Mouse (Mus musculus): ENCODE results near the gene Commd8. TPM values are rescaled to one million over a fixed set of nuclear protein-coding genes. Genes with fewer than 3 reads are reported as not detected.
"Not testable (repeated sequence)": the region's sequence is repeated elsewhere in the genome, so short reads cannot be mapped to it uniquely, and the experiment has no call there.

Gene Commd8
- total RNA-seq, 2 experiments from 2014 or later = 30.5 to 32.1 TPM

GRCm38 (mm10) chr5:72170067-72170466 is 2.1 kb upstream of the Commd8 start:
- no peak for DNase-seq (ENCODE audit: low spot score)

- DNase-seq (ENCODE audit: low spot score) = no peak
Observed at GRCm38 (mm10) chr5:72168285-72168621, 264 bp upstream of the Commd8 start.

- no peak for DNase-seq (ENCODE audit: low spot score)
Observed at GRCm38 (mm10) chr5:72164386-72164785, 3.6 kb downstream of the Commd8 start.

- no peak for DNase-seq (ENCODE audit: low spot score)
Observed at GRCm38 (mm10) chr5:72162855-72163254, 5.1 kb downstream of the Commd8 start.

GRCm38 (mm10) chr5:72160781-72161485 is 7.1 kb downstream of the Commd8 start:
- no peak for DNase-seq (ENCODE audit: low spot score)

- DNase-seq (ENCODE audit: low spot score) = no peak
Observed at GRCm38 (mm10) chr5:72159537-72159936, 8.5 kb downstream of the Commd8 start.

- DNase-seq (ENCODE audit: low spot score) = no peak
Observed at GRCm38 (mm10) chr5:72158667-72159066, 9.3 kb downstream of the Commd8 start.

GRCm38 (mm10) chr5:72156598-72156997 is 11.4 kb downstream of the Commd8 start:
- DNase-seq (ENCODE audit: low spot score) = no peak

GRCm38 (mm10) chr5:72155686-72156085 is 12.3 kb downstream of the Commd8 start:
- not testable (repeated sequence) for DNase-seq (ENCODE audit: low spot score)

GRCm38 (mm10) chr5:72150870-72151269 is 17.1 kb downstream of the Commd8 start:
- DNase-seq (ENCODE audit: low spot score) = no peak

- DNase-seq (ENCODE audit: low spot score) = no peak
Observed at GRCm38 (mm10) chr5:72148679-72149078, 19.3 kb downstream of the Commd8 start.

- no peak for DNase-seq (ENCODE audit: low spot score)
Observed at GRCm38 (mm10) chr5:72139619-72140018, 28.4 kb downstream of the Commd8 start.

- DNase-seq (ENCODE audit: low spot score) = no peak
Observed at GRCm38 (mm10) chr5:72138256-72138655, 29.7 kb downstream of the Commd8 start.

GRCm38 (mm10) chr5:72133906-72134305 is 34.1 kb downstream of the Commd8 start:
- DNase-seq (ENCODE audit: low spot score) = no peak

GRCm38 (mm10) chr5:72126681-72127080 is 41.3 kb downstream of the Commd8 start:
- no peak for DNase-seq (ENCODE audit: low spot score)

- DNase-seq (ENCODE audit: low spot score) = no peak
Observed at GRCm38 (mm10) chr5:72122414-72123037, 45.5 kb downstream of the Commd8 start.

All from gastrocnemius, adult 18-20 months (tissue).